Mouse (Mus musculus) urinary bladder, postnatal 25 days (tissue): Measurements from ENCODE around the gene Pik3ca.

ENCODE experiments used
- DNase-seq: peaks from one replicate; pipeline ENCODE4 v3.0.0; 2022; ENCODE audit warnings: low spot score

Gene Pik3ca

DNA sequence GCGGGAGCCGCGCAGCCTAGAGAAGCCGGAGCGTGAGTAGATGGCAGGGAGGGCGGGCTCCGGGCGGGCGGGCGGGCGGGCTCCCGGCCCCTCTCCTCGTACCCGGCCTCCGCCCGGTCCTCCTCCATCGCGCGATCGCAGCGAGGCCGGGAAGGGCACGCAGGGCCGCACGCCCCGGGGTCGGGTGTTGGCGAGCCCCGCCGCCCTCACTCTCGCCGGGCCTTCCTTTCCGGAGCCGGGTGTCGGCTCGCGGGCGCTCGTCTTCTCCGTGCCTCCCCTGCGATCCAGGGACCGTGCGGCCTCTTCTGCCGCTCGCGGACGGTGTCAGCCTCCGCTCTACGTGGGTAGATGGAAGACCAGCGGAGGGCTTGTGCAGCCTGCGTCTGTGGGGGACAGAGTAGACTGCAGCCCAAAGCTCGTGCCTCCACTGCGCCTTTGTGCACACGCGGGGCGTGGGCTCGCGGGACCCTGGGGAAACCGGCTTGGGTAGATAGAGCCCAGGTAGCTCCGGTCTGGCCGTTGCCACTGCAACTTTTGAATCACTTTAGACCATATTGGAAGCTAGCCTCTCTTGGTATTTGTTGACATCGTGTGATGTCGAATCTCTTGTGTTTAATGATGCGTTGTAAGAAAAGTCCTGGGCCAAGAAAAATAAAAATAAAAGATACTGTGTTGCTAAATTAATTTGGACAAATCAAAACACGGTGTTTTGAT, at the start of gene Pik3ca:
Gene Pik3ca (plus strand): TSS at position 211 of the 714 bp plus-strand sequence.
- DNase-seq = peak; percentile 50

DNA sequence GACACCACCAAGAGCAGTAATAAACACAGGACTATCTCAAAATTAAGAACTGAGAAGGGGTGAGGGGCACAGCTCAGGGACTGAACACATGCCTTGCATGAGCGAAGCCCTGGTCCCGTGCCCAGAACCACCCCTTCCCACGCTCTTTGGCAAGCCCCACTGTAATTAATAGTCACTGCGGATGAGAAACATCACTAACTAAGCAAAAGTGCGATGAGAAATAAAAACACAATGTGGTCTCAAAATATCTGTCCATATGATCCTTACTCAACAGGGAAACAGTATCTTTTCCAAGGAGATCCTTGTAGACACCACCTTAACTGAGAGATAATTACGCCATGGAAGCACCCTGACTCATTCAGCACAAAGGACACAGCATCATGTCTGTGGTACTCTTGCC, 49.6 kb upstream of the Pik3ca start:
- no peak for DNase-seq

DNA sequence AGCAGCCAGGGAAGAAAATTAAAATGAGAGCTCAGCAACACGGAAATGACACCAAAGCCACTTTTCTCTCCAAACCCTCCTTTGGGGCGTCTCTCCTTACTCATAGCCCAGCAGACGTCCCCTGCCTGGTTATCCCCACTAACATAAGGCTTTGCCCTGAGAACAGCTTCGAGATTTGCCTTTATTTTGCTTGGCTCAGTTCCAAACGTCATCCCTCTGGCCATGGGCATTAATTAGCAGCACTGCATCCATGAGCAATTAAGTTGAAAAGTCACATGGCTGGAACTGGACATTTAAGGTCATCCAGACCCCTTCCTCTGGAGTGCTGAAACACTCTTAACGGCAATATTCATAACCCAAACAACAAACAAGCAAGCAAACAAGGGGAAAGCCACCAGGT, 36.2 kb upstream of the Pik3ca start:
- DNase-seq = no peak

DNA sequence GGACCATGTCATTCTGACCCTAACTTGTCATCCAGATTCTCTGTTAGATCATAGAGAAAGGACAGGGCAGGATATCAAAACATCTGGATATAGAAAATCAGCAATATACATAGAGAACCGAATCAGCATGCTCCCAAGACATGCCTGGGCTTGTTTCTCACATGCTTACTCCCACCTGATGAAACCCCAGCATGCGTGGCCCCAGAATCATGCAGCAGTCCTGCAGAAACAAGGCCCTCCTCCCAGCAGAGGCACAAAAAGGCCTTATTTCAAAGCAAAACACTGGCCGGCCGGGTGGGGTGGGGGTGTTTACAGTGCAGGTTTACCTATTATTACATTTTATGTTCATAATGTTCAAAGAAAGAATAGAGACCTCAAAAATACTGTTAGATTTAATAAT, 33.3 kb upstream of the Pik3ca start:
- DNase-seq = no peak

DNA sequence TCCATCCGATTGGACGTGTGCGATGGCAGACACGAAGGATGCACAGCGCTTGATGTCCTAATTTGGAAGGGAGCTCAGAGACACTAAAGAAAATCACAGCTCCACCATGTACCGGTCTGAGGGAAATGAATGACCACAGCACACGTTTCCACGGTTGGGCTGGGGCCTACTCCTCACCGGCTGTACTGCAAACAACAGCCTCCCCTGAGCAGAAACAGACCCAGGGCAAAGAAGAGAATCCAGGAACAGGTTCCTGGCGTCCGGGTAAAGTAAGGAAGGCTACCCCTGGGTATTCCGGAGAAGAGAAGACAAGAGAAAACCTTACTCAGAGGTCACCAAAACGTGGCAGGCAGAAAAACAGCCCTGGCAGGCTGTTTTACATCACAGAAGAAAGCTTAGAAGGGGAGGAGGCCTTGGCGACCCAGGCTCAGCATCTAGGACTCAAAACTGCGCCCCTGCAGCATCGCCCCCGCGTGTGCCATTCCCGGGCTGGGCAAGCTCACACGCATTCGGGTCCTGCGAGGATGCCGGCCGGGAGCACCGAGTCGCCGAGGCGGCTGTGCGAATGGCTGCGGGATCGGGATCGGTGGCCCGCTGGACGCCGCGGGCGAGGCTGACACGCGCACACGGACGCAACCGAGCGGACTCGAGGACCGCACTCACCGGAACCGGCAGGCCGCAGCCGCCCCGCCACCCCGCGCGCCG, 32.5 kb upstream of the Pik3ca start:
- DNase-seq = no peak

DNA sequence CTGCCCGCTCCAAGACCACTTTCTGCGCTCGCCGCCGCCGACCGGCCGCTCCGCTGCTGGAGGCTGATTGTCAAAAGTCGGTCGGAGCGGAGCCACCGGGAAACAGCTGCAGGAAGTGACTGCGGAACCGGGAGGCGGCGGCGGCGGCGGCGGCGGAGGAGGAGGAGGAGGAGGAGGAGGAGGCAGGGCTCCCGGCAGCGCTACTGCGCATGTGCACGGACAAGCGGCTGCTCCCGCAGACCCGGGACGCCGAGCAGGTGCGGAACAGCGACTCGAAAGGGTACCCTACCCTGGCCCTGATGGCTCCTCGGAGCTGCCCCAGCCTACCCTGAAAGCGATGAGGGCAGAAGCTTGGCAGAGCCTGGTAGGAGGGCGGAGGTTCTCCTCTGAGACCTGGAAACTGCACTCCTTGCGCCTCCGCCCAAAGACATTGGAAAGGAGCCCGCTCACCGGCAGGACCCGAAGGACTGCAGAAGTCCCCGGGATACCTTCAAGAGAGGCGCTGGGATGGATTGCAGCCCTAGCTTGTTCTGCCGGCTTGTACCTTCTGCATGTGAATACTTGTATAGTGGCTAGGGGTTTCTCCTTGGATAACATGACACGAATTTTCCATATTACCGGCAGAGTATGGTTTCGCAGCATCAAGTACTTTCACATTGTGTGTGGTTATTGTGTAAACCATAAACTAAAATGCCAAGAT, 31.8 kb upstream of the Pik3ca start, which contains the start of gene Zmat3:
Gene Zmat3 (minus strand): TSS at position 469 of the 700 bp plus-strand sequence.
- peak; percentile 80 for DNase-seq

DNA sequence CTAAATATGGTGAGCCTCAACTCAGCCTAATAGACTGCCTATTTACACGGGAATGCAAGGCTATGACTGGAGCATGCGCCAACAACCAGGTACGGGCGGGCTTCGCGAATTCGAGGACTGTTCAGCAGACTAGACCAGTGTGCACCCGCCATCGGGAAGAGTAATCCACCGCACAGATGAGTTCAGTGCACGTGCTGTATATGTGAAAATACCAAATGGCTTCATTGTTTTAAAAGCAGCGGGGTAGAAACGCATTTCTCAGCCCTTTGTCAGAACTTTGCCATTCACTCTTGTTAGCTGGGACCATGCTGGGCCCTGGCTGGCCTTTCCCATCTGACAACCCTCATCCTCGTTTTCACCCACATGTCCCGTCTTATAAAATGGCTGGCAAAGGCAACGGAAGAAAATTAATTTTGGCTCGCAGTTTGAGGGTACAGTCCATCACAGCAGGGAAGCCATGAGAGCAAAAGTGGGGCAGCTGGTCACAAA, 31.2 kb upstream of the Pik3ca start:
- no peak for DNase-seq

DNA sequence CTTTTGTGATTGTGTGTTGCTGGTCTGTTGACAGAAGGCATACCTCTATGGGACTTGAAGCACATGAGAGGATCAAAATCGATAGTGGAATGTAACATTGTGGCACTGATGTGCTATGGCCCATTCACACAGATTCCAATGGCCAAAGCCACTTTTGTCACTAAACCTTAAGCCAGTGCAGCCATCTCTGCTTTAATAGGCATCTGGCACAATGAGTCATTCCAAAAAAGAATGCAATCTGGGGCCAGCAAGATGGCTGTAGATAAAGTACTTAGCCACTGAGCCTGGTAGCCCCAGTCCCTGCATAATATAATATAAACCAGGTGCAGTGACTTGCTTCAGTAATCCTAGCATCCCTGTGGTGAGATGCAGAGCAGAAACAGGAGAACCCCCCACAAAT, 30.0 kb upstream of the Pik3ca start:
- no peak for DNase-seq

DNA sequence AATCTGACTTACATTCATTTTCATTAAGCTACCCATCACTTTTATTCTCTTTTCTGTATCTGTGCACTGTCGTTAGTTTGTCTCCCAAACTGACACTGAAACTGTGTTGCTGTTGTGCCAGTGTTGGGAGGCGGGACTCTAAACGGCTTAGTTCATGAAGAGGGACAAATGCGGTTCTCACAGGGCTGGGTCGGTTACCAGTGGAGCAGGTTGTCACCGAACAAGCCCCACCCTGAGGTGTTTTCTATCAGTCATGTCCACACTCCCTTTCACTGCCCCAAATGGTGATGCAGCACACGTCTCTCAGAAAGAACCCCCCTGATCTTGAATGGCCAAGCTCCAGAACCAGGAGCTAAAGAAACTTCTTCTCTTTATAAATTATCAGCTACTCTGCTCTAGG, 25.5 kb upstream of the Pik3ca start:
- no peak for DNase-seq

DNA sequence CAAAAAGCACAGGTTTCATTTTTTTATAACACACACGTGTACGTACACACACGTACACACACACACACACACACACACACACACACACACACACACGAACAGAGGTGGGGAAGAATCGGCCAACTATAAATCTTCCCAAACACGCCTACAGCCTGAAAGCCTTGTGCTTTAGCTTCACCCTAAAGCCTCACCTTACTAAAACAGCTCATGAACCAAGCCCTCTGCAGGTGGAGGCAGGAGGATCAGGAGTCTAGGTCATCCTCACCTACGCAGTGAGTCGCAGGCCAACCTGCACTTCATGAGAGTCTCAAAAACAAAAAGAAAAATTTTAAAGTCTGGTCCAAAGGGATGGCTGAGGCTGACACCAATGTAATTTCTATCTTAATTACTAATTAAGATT, 25.0 kb upstream of the Pik3ca start:
- DNase-seq = no peak

DNA sequence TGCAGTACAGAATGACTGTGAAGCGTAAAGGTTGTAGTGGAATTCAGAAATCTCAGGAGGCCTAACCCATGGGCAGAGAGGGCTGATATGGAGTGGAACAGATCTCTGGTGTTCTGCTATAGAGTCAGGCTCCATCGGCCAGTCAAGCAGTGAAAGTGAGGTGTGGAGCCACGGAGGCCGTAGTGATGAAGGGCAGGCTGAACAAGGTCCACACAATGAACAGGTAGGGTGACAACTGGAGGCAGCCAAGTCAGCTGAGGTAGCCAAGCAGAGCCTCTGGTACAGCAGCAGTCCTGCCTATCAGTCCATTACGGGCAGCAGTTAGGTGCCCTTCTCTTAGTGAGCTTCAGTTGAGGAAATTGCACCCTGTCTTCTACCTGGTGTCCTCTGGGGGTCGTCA, 24.2 kb upstream of the Pik3ca start:
- DNase-seq = no peak

DNA sequence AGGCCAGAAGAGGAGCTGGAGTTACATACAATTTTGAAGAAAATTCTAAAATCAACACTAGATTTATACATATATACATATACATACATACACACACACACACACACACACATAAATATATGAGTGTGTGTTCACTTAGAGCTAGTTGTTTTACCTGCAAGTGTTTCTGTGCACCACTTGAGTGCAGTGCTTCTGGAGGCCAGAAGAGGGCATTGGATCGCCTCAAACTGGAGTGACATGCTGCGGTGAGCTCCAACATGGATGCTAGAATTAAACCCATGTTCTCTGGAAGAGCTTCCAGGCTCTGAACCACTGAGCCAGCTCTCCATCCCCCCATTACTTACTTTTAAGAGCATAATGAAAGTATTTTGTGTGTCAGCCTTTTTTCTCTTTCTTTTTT, 17.6 kb upstream of the Pik3ca start:
- DNase-seq = no peak

DNA sequence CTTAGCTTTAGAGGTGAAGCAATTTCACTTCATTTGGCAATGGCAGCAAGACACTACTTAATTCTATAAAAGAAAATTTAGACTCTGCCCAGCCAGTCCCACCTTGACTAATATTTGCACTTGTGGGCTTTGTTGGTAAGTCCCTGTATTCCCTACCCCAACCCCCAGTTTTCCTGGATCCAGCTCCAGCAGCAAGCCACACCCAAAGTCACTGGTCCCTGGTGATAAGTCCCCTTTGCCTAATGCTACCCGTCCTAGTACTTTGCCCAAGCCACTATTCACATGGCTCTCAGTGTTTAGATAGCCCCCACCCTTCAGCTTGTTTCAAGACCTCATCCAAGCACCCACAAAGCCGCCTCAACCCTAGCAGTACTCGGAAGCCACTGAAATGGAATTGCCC, 15.9 kb upstream of the Pik3ca start:
- no peak for DNase-seq

DNA sequence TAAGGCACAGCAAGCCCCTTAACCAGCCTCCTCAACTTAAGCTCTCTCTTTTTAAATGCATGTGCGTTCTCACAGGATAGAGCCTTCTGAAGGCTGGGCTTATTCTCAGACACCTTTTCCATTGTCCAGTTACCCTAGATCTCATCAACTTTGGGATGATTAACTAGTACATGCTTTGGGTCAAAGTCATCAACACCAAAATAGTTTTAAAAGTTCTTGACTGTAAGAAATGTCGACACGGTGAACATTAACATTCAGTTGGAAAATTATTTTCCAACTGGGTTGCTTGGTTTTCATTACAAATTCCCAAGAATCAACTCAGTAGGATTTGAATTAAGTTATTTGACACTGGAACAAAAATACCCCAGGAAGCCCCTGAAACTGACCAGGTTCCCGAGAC, 4.6 kb upstream of the Pik3ca start:
- DNase-seq = no peak

DNA sequence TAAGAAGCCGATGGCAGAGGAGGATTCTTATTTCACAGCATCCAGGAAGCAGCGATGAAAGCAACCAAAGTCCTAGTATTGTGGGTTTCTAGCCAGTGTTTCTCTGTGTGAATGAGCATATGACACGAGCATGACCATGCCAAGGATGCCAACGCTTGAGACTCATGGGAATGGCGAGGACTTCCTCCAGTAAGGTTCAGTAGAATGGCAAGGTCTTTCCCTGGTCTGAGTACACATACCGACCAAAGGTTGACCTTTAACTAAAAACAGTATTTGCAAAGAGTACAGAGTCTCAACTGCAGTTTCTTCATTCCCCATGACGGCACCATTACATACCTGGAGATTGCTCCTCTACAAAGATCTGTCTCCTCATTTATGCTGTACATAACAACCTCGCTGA, 3.5 kb upstream of the Pik3ca start:
- no peak for DNase-seq

DNA sequence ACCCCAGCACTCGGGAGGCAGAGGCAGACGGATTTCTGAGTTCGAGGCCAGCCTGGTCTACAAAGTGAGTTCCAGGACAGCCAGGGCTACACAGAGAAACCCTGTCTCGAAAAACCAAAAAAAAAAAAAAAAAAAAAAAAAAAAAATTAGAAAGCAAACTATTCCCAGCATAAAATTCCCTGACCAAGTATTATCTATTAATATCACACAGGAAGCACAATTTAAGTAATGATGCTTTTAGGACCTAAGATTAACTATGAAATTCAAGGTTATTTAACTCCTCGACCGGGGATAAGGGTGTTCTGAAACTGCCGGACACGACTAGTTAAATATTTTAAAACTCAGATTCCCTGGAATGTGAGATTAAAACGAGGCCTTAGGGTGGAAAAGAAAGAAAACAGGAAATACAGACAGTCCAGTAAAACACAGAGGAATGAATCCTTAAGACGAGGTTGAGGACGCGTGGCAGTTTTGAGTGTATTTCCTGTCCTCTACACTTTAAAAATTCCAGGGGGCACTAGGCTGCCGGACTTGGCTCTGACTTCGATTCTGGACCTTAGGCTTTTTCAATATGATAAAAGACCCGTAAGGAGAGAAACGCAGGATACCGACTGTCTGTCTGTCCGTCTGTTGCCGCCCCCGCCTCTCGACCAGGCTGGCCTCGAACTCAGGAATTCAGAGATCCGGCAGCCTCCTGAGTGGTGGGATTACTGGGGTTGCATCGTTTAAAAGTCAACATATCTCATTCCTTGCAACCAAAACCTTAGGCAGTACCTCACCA, 1.5 kb upstream of the Pik3ca start:
- peak; percentile 17 for DNase-seq

DNA sequence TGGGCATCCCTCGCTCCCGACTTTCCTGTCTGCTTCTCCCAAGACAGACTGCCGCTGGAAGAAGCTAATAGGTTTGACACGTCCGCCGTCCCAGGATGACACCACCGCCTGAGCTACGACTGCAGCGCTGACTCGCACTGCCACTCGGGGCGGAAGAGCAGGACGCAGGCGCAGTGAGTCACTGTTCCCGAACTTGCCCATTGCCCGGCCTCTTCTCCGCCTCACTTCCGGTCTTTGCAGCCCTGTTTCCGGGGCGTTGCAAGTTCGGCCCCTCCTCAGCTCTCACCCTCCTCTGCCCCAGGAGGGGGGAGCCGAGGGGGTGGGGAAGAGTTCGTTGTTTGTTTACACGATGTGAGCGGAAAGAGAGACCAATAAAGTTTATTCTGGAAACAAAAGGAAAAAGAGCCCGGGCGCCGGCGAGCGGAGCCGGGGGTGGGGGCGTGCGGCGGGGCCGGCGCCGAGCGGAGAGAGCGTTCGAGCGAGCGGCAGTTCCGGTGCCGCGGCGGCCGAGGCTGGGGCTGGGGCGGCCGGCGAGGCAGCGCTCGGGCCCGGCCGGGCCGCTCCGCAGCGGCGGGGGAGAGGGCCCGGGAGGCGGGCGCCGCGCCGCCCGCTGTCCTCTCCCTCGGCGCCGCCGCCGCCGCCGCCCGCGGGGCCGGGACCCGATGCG, 544 bp upstream of the Pik3ca start:
- peak; percentile 89 for DNase-seq

DNA sequence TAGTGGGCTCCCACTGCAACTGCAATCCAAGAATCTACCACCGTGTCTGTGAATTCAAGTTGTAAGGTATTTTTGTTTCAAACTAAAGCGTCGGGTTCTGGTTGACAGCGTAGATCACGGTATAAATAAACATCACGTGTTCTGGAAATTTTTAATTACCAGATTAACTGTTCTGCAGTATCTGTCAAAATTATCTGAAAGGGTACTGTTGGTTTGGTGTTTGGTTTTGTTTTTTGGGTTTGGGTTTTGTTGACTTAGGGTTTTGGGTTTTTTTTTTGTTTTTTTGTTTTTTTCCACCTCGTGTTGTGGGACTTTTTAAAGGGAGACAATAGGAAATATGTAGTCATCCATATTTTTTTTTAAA, 686 bp downstream of the Pik3ca start:
- DNase-seq = no peak

DNA sequence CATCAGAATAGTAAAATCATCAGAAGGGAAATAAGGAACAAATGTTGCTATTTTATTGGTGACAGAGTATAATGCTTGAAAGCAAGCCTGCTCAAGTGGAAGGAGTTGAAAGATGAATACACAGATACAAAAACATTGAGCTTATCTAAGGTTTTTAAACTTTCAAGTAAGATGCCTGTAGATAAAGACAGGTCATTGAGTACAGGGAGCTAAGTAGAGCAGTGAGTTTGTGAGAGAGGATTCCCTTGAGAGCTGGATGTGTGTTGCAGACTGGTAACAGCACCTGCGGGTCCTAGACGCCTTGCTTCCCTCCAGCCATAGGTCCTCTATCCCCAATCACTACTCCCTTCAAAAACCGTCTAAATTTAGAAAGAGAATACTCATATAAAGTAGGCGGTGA, 1.2 kb downstream of the Pik3ca start:
- DNase-seq = no peak

DNA sequence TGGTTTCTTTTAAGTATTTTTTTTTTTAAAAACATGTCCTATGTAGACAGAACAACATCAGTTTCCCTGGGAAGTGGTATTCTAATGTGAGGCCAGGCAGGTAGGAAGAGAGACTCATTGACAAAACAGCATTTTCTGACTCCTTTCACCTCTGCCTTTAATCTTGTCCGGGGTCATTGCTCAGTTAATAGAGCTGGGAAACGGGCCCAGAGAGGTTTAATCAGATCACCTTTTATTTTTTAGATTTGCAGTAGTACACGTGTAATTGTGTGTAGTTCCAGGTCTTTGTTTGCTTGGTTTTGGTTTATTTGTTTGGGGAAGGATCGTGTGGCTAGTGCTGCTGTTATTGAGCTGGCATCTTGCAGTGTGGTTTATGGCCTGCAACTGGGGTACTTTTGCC, 1.9 kb downstream of the Pik3ca start:
- DNase-seq = no peak

DNA sequence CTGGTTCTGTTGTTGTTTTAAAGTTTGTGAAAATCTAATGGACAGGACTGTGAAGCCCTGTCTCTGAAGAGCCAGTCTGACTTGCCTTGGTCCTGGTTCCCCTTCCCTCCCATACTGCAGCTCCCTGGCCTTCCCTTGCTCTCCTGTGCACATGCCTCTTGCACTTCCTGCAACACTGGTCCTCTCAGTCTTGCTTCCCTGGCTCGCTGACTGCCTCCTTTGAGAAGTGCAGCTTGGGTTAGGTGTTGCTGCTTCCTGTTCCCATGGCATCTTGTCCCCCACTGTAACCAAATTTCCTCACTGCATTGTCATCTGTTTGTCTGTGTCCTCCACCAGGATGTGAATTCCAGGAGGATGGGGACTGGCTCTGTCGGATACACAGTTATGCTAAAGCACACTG, 2.5 kb downstream of the Pik3ca start:
- DNase-seq = no peak

DNA sequence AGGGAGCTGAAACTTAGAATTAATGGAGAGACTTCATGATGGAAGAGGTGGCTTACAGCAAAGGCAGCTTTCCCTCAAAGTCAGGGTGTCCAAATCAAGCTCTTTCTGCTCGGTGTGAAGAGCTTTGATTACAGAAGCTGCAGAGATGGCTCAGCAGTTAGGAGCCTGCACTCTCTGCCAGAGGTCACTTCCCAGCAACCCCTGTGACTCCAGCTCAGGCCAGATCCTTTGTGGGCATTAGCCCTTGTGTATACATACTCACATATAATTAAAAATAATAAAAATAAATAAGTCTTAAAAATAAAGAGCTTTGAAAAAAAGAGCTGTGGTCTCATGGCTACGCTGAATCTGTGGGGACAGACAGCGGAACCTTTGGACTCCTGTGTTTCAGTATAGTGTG, 4.1 kb downstream of the Pik3ca start:
- no peak for DNase-seq
